Mouse (Mus musculus) layer of hippocampus, adult 18-20 months (tissue): ENCODE measurements at regions not wholly inside any gene's neighbourhood (a gene's known extent, or its start where the extent isn't known, plus 50 kb on each side); places are given as distances from the start of the nearest gene placed in this dataset.

Source experiments
- DNase-seq, 2 experiments: peaks; one replicate each; pipeline ENCODE4 v3.0.0; 2022; ENCODE audit warnings: low spot score in 2 of 2

DNA sequence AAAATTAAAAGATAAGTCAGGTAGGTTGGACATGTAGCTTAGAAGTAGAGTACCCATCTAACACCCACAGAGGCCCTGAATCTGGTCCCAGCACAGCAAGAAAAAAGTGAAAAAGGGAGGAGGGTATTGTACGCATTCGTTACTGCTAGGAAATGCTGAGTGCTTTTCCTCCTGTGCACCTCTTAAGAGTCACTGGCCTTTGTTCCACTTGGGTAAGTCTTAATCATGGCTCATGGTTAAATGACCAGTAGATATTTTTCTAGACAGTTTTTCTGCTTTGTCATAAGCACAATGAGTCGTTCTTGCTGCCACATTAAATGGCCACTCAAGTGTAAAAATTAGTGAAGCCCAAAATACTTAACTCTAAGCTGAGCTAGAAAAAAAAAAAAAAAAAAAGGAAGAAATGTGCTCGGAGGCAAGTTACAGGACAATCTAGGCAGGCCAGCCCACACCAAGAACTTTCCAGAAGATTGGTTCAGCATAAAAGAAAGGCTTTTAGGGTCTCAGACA is 86.0 kb upstream of the Ank start:
- DNase-seq: no peak

DNA sequence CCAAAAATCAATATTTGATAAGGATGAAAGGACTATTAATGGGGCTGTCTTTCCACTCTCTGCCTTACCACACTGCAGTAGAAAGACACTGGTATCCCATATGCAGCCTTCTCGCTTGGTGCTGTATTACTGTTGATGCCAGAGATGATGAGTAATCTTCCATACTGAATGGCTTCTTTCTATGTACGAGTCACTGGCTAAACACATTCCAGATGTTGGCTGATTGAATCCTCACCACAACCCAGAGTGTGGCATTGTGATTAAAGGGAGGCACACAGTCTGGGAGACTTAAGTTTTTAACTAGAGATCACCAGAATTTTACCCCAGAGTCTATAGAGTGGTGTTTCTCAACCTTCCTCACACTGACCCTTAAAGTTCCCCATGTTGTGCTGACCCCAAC is 84.9 kb upstream of the Ank start:
- no peak for DNase-seq

DNA sequence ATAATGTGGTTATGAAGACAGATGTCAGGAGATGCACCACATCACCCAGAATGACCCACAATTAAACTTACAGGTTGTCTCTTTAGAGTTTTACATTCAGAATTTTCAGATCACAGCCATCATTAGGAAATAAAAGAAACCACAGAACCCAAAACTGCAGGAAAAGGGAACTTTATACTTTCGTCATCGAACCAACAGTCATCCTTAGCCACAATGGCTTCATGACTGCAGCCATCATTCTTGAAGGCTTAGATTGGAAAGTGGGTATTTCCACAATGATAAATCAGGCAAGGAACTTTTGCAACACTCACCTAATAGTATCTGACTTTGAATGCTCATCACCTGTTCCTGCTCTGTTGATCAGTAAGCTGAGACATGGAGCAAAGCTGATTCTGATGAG is 75.9 kb upstream of the Ank start:
- no peak for DNase-seq

DNA sequence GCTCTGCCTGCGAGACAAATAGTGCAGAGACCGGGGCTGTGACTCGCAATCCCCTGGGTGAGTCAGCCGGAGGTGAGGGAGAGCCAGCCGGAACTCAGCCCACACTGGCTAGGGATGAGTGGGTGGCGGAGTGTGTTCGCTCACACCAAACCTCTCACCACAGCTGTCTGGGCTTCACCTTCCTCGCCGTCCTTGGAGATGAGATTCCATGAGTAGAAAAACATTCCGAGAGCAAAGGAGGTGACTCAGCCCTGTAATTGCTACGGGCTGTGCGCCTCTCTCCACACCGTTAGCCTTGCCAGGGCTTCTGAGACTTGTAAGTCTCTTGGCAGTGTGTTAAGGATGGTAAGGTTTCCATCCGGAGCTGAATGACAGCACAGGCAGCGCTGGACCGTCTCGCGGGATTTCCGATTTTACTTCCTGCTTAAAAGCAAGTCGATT is 60.7 kb upstream of the Ank start:
- no peak for DNase-seq

- no peak for DNase-seq
Observed at GRCm38 (mm10) chr15:27409856-27410255, 56.6 kb upstream of the Ank start.

GRCm38 (mm10) chr15:27412304-27412703 is 54.2 kb upstream of the Ank start:
- DNase-seq: no peak

DNA sequence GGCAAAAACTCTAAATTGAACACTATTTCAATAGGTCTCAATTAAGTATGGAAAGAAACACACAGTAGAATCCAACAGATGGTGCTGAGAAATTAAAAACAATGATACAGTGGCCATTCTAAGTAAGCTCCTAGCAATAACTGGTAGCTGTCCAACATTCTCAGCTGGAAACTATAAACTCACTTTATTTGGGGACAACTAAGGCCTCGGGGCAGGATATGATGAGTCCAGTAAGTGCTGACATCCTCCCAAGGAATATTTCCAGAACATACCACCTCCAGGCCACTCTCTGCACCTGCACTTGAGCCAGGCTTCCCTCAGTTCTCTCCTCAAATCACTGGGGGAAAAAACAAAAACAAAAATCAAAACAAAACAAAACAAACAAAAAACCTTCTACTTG is 53.7 kb upstream of the Ank start:
- no peak for DNase-seq

GRCm38 (mm10) chr15:27413486-27413885 is 53.0 kb upstream of the Ank start:
- peak; percentile 53 to 68 for DNase-seq

GRCm38 (mm10) chr15:27414819-27415218 is 51.7 kb upstream of the Ank start:
- no peak for DNase-seq
